Mouse (Mus musculus): ENCODE data around the gene Smu1. TPM values are rescaled to one million over a fixed set of nuclear protein-coding genes. Genes with fewer than 3 reads are reported as not detected.
A peak's percentile ranks its signal among the peaks of the same experiment; 100 is the strongest.

Gene Smu1
- polyA plus RNA-seq (2012; rRNA removed) = 25.3 and 37.3 TPM in 2 replicates
- 73.2 and 78.6 TPM in 2 replicates for polyA plus RNA-seq (2014; fragmentation: Nextera tagmentation; extraction: Ambion mirVana)

DNA sequence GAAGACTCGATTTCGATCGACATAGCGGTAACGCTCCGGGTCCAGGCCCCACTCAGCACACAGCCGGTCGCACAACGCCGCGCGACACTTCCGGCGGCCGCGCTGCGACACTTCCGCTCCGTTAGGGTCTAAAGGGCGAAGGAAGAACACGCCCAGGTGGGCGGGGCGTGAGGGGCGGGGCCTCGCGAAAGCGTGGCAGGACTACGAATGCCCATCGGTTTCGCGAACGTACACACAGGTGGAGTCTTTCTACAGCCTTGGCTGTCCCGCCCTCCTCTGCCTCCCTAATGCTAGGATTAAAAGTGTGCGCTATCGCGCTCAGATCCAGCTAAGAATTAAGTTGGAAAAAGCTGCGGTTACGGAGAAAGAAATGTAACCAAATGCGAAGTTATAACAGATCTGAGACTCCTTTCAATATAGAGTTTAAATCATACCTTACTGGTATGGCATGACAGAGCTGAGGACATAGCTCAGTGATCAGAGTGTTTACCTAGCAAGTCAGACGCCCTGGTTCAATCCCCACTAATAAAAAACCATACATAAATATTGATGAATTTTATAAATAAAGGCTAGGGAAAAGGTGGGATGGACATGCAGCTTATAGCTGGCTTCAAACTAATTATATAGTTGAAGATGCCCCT lies at the start of gene Smu1:
TSS of gene Smu1 (minus strand) at position 144 of the 641 bp plus-strand sequence.
- Histone ChIP-seq H3K36me3 (replicated peaks; ENCODE audit: control insufficient read depth, insufficient read depth, low read depth) (peaks cover 22% of the 10 kb centered on the region), H3K4me2 (ENCODE audit: low read depth) (peak within 1 kb of the TSS; percentile 75), H3K27me3 (ENCODE audit: control insufficient read depth, insufficient read depth, low read length) (no peaks in the 10 kb centered on the region), H3K4me1 (replicated peaks; ENCODE audit: control insufficient read depth in 2 of 2, insufficient read depth in 2 of 2, low read length in 1 of 2) (peaks cover 0 to 5% of the 10 kb centered on the region in 2 experiments; a peak in 2 of 4 replicates), H3K9me3 (ENCODE audit: control insufficient read depth, low read length) (no peaks in the 10 kb centered on the region), H3K9ac (replicated peaks) (peak within 1 kb of the TSS; percentile 71), H3K4me3 (ENCODE audit: insufficient read depth in 1 of 2, low read depth in 2 of 2, low read length in 2 of 2) (peak within 1 kb of the TSS; percentile 78 to 84), H3K27ac (peak within 1 kb of the TSS; percentile 3)
- ATAC-seq (ENCODE audit: insufficient read depth) = peak; percentile 98
- under 1% methylated on average over 40 of the region's 40 CpGs for WGBS (ENCODE audit: insufficient replicate concordance)
- DNase-seq (ENCODE audit: low read depth in 3 of 3, low spot score in 3 of 3) = peak; percentile 94 to 95 (median 95)
- TF ChIP-seq CTCF (IDR thresholded peaks at IDR 0.05; ENCODE audit: low read depth) (no peak), EP300 (IDR thresholded peaks at IDR 0.05; ENCODE audit: low read depth) (no peak)

DNA sequence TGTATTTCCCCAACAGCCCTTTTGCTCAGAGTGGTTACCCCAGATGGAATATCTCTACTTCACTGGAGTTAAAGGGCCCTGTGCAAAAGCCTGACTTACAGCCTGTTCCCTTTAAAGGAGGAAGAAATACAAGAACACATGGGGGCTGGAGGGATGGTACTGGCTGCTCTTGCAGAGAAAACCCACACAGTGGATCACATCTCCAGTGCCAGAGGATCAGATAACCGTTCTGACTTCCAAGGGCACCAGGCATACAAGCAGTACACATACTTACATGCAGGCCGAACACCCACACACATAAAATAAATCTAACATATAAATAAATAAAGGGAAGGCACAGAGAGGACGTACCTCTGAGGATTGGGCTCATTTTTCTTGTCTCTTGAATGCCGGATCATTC lies 49.7 kb upstream of the Smu1 start:
- no peaks in the 10 kb centered on the region for H3K4me1 ChIP-seq (replicated peaks; ENCODE audit: control insufficient read depth in 2 of 2, insufficient read depth in 2 of 2, low read length in 1 of 2)
- ATAC-seq (ENCODE audit: insufficient read depth) (no peak), DNase-seq (ENCODE audit: low read depth in 3 of 3, low spot score in 3 of 3) (no peak)
- no peak overlapping the region for H3K9ac ChIP-seq (replicated peaks)
- H3K9me3 ChIP-seq (ENCODE audit: control insufficient read depth, low read length) = no peaks in the 10 kb centered on the region
- H3K27ac ChIP-seq = no peak overlapping the region
- no peaks in the 10 kb centered on the region for H3K27me3 ChIP-seq (ENCODE audit: control insufficient read depth, insufficient read depth, low read length)
- 89% methylated on average over 4 of the region's 4 CpGs for WGBS (ENCODE audit: insufficient replicate concordance)
- no peak overlapping the region for H3K4me3 ChIP-seq (ENCODE audit: insufficient read depth in 1 of 2, low read depth in 2 of 2, low read length in 2 of 2)
- TF ChIP-seq EP300 (IDR thresholded peaks at IDR 0.05; ENCODE audit: low read depth) = no peak
- TF ChIP-seq CTCF (IDR thresholded peaks at IDR 0.05; ENCODE audit: low read depth) = no peak
- H3K4me2 ChIP-seq (ENCODE audit: low read depth) = no peak overlapping the region
- H3K36me3 ChIP-seq (replicated peaks; ENCODE audit: control insufficient read depth, insufficient read depth, low read depth) = peaks cover 60% of the 10 kb centered on the region

GRCm38 (mm10) chr4:40805401-40805800 lies 47.7 kb upstream of the Smu1 start:
- Histone ChIP-seq H3K4me2 (ENCODE audit: low read depth) (no peak overlapping the region), H3K9me3 (ENCODE audit: control insufficient read depth, low read length) (no peaks in the 10 kb centered on the region), H3K4me1 (replicated peaks; ENCODE audit: control insufficient read depth in 2 of 2, insufficient read depth in 2 of 2, low read length in 1 of 2) (peaks cover 0 to 9% of the 10 kb centered on the region in 2 experiments; a peak in 2 of 4 replicates), H3K27me3 (ENCODE audit: control insufficient read depth, insufficient read depth, low read length) (no peaks in the 10 kb centered on the region), H3K27ac (no peak overlapping the region), H3K9ac (replicated peaks) (no peak overlapping the region), H3K36me3 (replicated peaks; ENCODE audit: control insufficient read depth, insufficient read depth, low read depth) (peaks cover 45% of the 10 kb centered on the region), H3K4me3 (ENCODE audit: insufficient read depth in 1 of 2, low read depth in 2 of 2, low read length in 2 of 2) (no peak overlapping the region)
- ATAC-seq (ENCODE audit: insufficient read depth) = no peak
- TF ChIP-seq EP300 (IDR thresholded peaks at IDR 0.05; ENCODE audit: low read depth) (no peak), CTCF (IDR thresholded peaks at IDR 0.05; ENCODE audit: low read depth) (no peak)
- WGBS (ENCODE audit: insufficient replicate concordance) = 86% methylated on average over 8 of the region's 8 CpGs
- no peak for DNase-seq (ENCODE audit: low read depth in 3 of 3, low spot score in 3 of 3)

DNA sequence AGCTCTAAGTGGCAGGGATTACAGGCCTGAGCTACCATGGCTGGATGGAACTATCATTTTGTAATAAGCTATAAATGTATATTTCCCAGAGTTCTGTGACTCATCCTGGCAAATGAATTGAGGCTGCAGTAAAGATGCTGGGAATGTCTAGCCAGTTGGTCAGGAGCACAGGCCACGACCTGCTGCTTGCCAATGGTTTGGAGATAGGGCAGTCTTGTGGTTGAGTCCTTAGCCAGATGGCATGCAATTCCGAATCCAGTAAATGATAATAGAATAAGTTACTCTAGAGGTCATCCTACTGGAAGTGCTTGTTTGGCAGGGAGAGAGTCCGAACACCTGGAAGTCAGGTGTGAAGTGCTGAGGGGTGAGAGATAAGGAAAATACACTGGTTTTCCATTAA lies 45.1 kb upstream of the Smu1 start:
- no peak overlapping the region for H3K9ac ChIP-seq (replicated peaks)
- DNase-seq (ENCODE audit: low read depth in 3 of 3, low spot score in 3 of 3) = no peak
- H3K4me1 ChIP-seq (replicated peaks; ENCODE audit: control insufficient read depth in 2 of 2, insufficient read depth in 2 of 2, low read length in 1 of 2) = peaks cover 0 to 9% of the 10 kb centered on the region in 2 experiments; a peak in 2 of 4 replicates
- no peak overlapping the region for H3K4me3 ChIP-seq (ENCODE audit: insufficient read depth in 1 of 2, low read depth in 2 of 2, low read length in 2 of 2)
- TF ChIP-seq CTCF (IDR thresholded peaks at IDR 0.05; ENCODE audit: low read depth) = no peak
- TF ChIP-seq EP300 (IDR thresholded peaks at IDR 0.05; ENCODE audit: low read depth) = no peak
- WGBS (ENCODE audit: insufficient replicate concordance) = 82% methylated on average over 3 of the region's 3 CpGs
- no peaks in the 10 kb centered on the region for H3K9me3 ChIP-seq (ENCODE audit: control insufficient read depth, low read length)
- no peak overlapping the region for H3K27ac ChIP-seq
- peaks cover 23% of the 10 kb centered on the region for H3K36me3 ChIP-seq (replicated peaks; ENCODE audit: control insufficient read depth, insufficient read depth, low read depth)
- H3K4me2 ChIP-seq (ENCODE audit: low read depth) = no peak overlapping the region
- H3K27me3 ChIP-seq (ENCODE audit: control insufficient read depth, insufficient read depth, low read length) = no peaks in the 10 kb centered on the region
- ATAC-seq (ENCODE audit: insufficient read depth) = no peak

DNA sequence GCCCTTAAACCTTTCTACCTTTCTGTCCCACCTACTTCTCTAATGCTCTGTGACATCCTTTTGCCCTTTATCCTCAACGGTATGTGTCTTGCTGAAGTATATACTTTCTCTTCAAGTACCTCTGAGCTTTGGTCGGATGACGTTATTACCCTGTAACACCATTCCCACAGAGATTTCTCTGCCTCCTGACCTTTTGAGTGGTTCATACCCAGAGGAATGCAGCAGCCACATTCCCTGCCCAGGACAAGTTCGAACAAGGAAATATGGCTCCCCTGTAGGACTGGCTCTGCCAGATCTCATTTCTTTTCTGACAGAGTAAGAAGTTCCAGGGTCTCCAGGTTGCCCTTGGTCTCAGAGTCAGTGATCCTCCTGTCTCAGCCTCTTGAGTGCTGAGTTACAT lies 44.2 kb upstream of the Smu1 start:
- DNase-seq (ENCODE audit: low read depth in 3 of 3, low spot score in 3 of 3) (no peak), ATAC-seq (ENCODE audit: insufficient read depth) (no peak)
- WGBS (ENCODE audit: insufficient replicate concordance) = 88% methylated on average over 4 of the region's 4 CpGs
- H3K4me2 ChIP-seq (ENCODE audit: low read depth) = no peak overlapping the region
- H3K9ac ChIP-seq (replicated peaks) = no peak overlapping the region
- peaks cover 0 to 9% of the 10 kb centered on the region in 2 experiments; a peak in 2 of 4 replicates for H3K4me1 ChIP-seq (replicated peaks; ENCODE audit: control insufficient read depth in 2 of 2, insufficient read depth in 2 of 2, low read length in 1 of 2)
- no peak overlapping the region for H3K27ac ChIP-seq
- H3K27me3 ChIP-seq (ENCODE audit: control insufficient read depth, insufficient read depth, low read length) = no peaks in the 10 kb centered on the region
- no peak overlapping the region for H3K4me3 ChIP-seq (ENCODE audit: insufficient read depth in 1 of 2, low read depth in 2 of 2, low read length in 2 of 2)
- TF ChIP-seq EP300 (IDR thresholded peaks at IDR 0.05; ENCODE audit: low read depth) (no peak), CTCF (IDR thresholded peaks at IDR 0.05; ENCODE audit: low read depth) (no peak)
- H3K9me3 ChIP-seq (ENCODE audit: control insufficient read depth, low read length) = no peaks in the 10 kb centered on the region
- H3K36me3 ChIP-seq (replicated peaks; ENCODE audit: control insufficient read depth, insufficient read depth, low read depth) = peaks cover 15% of the 10 kb centered on the region

Data from liver, embryonic 14.5 days (tissue).